Mouse (Mus musculus): ENCODE data around the gene Timm10. TPM values are rescaled to one million over a fixed set of nuclear protein-coding genes. Genes with fewer than 3 reads are reported as not detected.
"Not testable (repeated sequence)": the region's sequence is repeated elsewhere in the genome, so short reads cannot be mapped to it uniquely, and the experiment has no call there.

Timm10 gene
- polyA plus RNA-seq, 1 experiment from 2014 or later: 35.8 TPM

DNA sequence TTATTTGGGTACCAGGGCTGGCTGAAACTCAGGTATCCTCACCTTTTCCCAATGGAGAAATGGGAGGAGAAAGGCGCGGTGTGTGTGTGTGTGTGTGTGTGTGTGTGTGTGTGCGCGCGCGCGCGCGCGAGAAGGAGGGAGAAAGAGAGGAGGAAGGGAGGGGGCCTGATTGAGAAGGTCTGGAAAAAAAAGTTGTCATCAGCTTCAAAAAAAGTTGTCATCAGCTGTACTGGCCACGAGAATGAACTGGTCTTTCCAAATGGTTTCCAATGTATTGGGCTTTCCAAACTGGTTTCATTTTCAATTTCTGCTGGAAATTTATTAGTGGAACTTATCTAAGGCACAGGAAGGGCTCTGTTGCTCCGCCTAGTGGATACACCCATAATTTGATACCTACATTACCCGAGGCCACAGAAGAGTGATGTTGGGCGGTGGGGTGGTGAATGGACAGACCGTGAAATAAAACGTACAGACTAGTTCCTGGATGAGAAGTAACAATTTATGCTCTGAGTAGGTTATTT, 27.7 kb upstream of the Timm10 start:
- ATAC-seq (ENCODE audit: low FRiP score, low read depth): peak; percentile 58
- Histone ChIP-seq H3K27me3 (no peaks in the 10 kb centered on the region), H3K9ac (replicated peaks) (peak overlapping the region; percentile 61), H3K4me1 (no peaks in the 10 kb centered on the region), H3K27ac (replicated peaks) (peak overlapping the region; percentile 39; the same call in 1 of the 2 replicates), H3K4me3 (peak overlapping the region; percentile 61), H3K9me3 (peaks cover 10% of the 10 kb centered on the region), H3K4me2 (replicated peaks) (peak overlapping the region; percentile 98), H3K36me3 (no peaks in the 10 kb centered on the region)
- WGBS: 2% methylated on average over 16 of the region's 16 CpGs

DNA sequence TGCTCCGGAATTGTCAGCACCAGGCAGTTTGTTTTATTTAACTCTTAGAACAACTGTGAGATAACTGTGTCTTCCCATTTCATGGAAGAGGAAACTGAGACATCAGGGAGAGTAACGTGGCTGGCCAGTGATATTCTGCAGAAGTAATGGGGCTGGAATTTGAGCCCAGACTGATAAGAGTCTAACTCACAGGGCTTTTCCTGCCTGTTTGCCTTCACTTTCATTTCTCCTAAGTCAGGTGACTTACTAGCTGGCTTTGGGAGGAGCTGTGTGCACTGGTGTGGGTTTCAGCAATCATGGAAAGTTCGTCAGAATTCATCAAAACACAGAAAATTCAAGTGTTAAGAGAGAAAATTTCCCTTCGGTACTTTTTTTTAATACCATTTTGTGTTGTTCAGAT, 26.5 kb upstream of the Timm10 start:
- Histone ChIP-seq H3K4me2 (replicated peaks) (no peak overlapping the region), H3K27ac (replicated peaks) (no peak overlapping the region), H3K4me1 (no peaks in the 10 kb centered on the region), H3K36me3 (no peaks in the 10 kb centered on the region), H3K9me3 (no peaks in the 10 kb centered on the region), H3K27me3 (no peaks in the 10 kb centered on the region), H3K4me3 (no peak overlapping the region), H3K9ac (replicated peaks) (no peak overlapping the region)
- no peak for ATAC-seq (ENCODE audit: low FRiP score, low read depth)
- 84% methylated on average over 4 of the region's 4 CpGs for WGBS

DNA sequence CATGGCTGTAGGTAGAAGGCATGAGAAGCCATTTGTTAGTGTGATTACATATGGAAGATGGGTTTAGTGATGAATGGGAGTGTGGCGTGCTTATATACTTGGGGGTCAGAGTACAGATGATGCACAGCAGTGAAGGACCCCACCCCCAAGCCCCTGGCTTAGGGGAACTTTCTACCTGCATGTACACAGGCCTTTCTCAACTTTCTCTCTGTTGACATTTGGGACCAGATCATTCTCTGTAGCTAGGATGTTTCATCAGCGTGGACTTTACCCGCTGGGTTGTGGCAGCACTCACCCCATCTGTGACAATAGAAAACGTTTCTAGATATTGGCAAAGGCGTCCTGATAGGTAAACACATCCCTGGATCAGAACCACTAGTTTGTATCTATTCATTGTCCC, 25.6 kb upstream of the Timm10 start:
- H3K9ac ChIP-seq (replicated peaks); H3K4me1 ChIP-seq; H3K4me2 ChIP-seq (replicated peaks); H3K4me3 ChIP-seq; H3K27me3 ChIP-seq; H3K36me3 ChIP-seq; ATAC-seq (ENCODE audit: low FRiP score, low read depth); H3K27ac ChIP-seq (replicated peaks); H3K9me3 ChIP-seq: not testable (repeated sequence)
- 85% methylated on average over 5 of the region's 5 CpGs for WGBS

DNA sequence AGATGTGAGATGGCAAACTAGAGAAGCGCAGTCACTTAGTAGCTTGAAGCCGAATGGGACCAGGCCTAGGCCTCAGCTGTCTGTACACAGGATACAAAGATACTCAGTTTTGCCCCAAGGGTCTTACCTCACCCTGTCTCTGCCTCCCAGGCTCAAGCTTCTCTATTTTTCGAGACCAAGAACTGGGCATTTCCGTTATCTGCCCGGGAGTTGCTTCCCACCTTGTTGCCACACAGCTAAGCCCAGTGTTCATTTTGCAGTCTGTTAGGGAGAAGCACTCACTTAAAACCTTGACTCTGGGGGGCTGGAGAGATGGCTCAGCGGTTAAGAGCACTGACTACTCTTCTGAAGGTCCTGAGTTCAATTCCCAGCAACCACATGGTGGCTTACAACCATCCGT, 22.8 kb upstream of the Timm10 start:
- H3K9ac ChIP-seq (replicated peaks): no peak overlapping the region
- no peak overlapping the region for H3K4me2 ChIP-seq (replicated peaks)
- no peaks in the 10 kb centered on the region for H3K9me3 ChIP-seq
- ATAC-seq (ENCODE audit: low FRiP score, low read depth): no peak
- H3K36me3 ChIP-seq: no peaks in the 10 kb centered on the region
- H3K27ac ChIP-seq (replicated peaks): no peak overlapping the region
- H3K27me3 ChIP-seq: no peaks in the 10 kb centered on the region
- no peaks in the 10 kb centered on the region for H3K4me1 ChIP-seq
- no peak overlapping the region for H3K4me3 ChIP-seq
- WGBS: 92% methylated on average over 7 of the region's 7 CpGs

DNA sequence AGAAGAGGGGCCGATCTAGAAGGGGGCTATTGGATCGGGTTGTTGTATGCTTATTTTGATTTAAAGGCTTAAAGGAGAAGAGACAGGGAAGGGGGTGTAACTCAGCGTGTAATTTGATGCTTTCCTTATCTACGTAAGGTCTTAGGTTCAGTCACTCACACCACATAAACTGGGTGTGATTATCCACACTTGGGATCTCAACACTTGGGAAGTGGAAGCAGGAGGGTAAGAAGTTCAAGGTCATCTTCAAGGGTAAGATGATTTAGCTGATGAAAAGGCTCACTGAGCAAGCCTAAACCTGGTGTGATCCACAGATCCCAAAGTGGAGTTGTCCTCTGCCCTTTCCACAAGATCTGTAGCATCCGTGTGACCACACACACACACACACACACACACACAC, 20.3 kb upstream of the Timm10 start:
- Histone ChIP-seq H3K27me3 (no peaks in the 10 kb centered on the region), H3K4me3 (no peak overlapping the region), H3K9me3 (no peaks in the 10 kb centered on the region), H3K36me3 (no peaks in the 10 kb centered on the region), H3K9ac (replicated peaks) (no peak overlapping the region), H3K27ac (replicated peaks) (no peak overlapping the region), H3K4me2 (replicated peaks) (no peak overlapping the region), H3K4me1 (peaks cover 4% of the 10 kb centered on the region; the same call in 1 of the 2 replicates)
- WGBS: 66% methylated on average over 5 of the region's 5 CpGs
- ATAC-seq (ENCODE audit: low FRiP score, low read depth): no peak

DNA sequence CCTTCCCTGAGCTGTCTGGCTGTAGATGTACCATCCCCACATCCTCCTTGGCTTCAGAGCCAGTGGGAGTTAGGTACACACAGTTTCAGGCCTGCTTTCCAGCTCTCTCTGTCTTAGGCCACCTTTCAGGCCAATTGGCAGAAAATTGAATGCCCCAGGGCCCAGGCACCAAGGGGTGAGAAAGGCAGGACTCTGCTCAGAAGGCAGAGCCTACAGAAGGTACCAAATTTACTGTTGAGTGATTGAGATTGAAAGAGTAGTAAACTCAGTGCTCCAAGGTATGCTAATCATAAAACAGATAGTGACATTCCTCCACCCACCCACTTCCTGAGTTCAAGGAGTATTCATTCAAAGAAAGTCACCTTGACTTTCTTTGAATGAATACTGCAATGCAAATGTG, 17.5 kb upstream of the Timm10 start:
- H3K4me3 ChIP-seq: no peak overlapping the region
- no peak overlapping the region for H3K27ac ChIP-seq (replicated peaks)
- H3K27me3 ChIP-seq: no peaks in the 10 kb centered on the region
- H3K4me1 ChIP-seq: peaks cover 4% of the 10 kb centered on the region; the same call in 1 of the 2 replicates
- ATAC-seq (ENCODE audit: low FRiP score, low read depth): no peak
- no peaks in the 10 kb centered on the region for H3K36me3 ChIP-seq
- no peak overlapping the region for H3K4me2 ChIP-seq (replicated peaks)
- H3K9me3 ChIP-seq: no peaks in the 10 kb centered on the region
- H3K9ac ChIP-seq (replicated peaks): no peak overlapping the region

DNA sequence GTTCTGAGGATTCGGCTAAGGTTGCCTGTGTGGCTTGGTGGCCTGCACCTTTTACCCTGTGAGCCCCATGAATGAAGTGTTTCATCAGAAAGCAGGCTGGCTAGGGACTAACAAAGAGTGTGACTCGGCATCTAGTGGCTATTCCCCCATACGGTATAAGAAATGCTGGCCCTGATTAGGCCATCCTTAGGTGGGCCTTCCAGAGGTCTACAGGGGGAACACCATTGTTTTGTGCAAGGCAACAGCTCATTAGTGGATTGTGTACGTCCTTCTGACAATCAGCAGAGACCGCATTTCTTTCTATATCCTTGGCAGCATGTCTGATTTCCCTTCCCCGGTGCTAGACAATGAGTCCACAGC, 16.3 kb upstream of the Timm10 start:
- no peak overlapping the region for H3K4me2 ChIP-seq (replicated peaks)
- H3K27me3 ChIP-seq: no peaks in the 10 kb centered on the region
- no peak overlapping the region for H3K9ac ChIP-seq (replicated peaks)
- peaks cover 4% of the 10 kb centered on the region; the same call in 1 of the 2 replicates for H3K4me1 ChIP-seq
- H3K9me3 ChIP-seq: no peaks in the 10 kb centered on the region
- H3K27ac ChIP-seq (replicated peaks): no peak overlapping the region
- no peak overlapping the region for H3K4me3 ChIP-seq
- 79% methylated on average over 6 of the region's 6 CpGs for WGBS
- H3K36me3 ChIP-seq: no peaks in the 10 kb centered on the region
- ATAC-seq (ENCODE audit: low FRiP score, low read depth): no peak; the same call in 1 of the 2 replicates

DNA sequence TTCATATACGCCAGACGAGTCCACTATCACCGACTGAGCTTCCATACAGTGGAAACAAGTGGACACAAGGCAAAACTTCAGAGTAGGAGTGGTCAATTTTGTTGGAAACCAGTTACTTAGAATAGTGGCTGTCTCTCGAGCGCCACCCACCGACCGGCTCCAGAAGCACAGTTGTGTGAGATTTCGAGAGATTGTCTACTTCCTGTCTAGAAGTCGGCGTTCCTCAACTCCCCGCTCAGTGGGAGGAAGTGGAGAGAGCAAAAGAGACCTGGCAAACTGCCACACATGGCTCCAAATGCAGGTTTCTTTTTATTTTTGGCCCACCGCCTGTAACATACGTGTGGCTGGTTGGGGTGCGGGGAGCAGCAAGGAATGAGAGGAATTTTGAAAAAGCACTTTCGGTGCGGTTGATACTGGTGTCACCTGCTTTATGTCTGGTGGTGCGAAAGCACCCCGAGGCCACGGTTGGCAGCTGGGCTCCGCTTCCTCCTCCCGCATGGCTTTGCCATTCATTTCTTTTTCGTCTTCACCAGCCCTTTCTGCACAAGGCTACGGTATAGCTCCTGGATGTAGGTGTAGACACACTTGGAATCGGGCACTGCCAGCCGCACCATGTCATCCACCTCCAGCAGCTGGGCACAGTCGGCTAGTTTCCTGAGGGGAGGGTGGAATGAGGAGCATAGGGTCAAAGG, 15.8 kb upstream of the Timm10 start:
- no peaks in the 10 kb centered on the region for H3K9me3 ChIP-seq
- H3K4me1 ChIP-seq: peaks cover 4% of the 10 kb centered on the region; the same call in 1 of the 2 replicates
- peak; percentile 63 for ATAC-seq (ENCODE audit: low FRiP score, low read depth)
- H3K27me3 ChIP-seq: no peaks in the 10 kb centered on the region
- peak overlapping the region; percentile 6; the same call in 1 of the 2 replicates for H3K9ac ChIP-seq (replicated peaks)
- 0 out of 2 replicates have a peak overlapping the region, but pooled peaks have one; percentile 21 for H3K4me3 ChIP-seq
- H3K27ac ChIP-seq (replicated peaks): no peak overlapping the region
- no peaks in the 10 kb centered on the region for H3K36me3 ChIP-seq
- WGBS: 41% methylated on average over 26 of the region's 26 CpGs
- peak overlapping the region; percentile 42 for H3K4me2 ChIP-seq (replicated peaks)

DNA sequence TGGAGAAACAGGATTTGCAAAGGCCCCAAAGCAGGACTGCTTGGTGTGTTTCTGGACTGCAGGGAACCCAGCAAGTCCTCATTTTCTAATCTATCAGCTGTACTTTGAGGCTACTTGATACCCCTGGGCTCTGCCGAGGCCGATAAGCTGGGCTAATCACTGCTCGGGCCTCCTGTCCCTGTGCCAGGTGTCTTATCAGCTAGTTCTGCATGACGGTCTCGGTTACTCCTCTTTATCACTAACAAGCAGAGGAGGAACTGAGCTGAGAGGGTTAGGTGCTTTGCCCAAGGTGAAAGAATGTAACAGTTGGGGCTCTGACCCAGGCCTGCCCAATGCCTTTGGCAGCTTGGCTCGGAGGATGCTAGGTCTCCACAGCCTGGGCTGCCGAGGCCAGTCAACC, 14.9 kb upstream of the Timm10 start:
- Histone ChIP-seq H3K4me1 (peaks cover 4% of the 10 kb centered on the region; the same call in 1 of the 2 replicates), H3K27ac (replicated peaks) (no peak overlapping the region), H3K36me3 (no peaks in the 10 kb centered on the region), H3K27me3 (no peaks in the 10 kb centered on the region), H3K4me3 (no peak overlapping the region), H3K4me2 (replicated peaks) (no peak overlapping the region), H3K9me3 (no peaks in the 10 kb centered on the region), H3K9ac (replicated peaks) (no peak overlapping the region)
- WGBS: 88% methylated on average over 7 of the region's 7 CpGs
- no peak; the same call in 1 of the 2 replicates for ATAC-seq (ENCODE audit: low FRiP score, low read depth)

DNA sequence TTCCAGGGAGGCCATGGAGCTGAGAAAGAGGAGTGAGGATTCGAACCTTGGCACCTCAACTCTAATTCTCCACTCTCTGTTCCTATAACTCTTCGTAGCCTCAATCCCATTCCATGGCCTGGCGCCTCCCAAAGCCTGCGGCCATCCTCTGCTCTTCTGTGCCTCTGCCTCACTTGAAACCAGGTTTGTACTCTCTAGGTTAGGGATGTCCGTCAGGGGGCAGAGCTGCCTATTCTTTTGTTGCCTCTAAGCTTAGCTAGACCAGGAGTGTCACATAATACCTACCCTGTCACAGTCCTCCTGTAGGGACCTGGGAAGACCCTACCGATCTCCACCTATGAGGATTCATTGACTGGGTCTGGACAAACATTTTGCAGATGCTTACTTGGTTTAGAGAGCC, 14.1 kb upstream of the Timm10 start:
- H3K27me3 ChIP-seq: no peaks in the 10 kb centered on the region
- no peak overlapping the region for H3K9ac ChIP-seq (replicated peaks)
- no peak for ATAC-seq (ENCODE audit: low FRiP score, low read depth)
- H3K4me3 ChIP-seq: no peak overlapping the region
- H3K27ac ChIP-seq (replicated peaks): no peak overlapping the region
- no peaks in the 10 kb centered on the region for H3K9me3 ChIP-seq
- 77% methylated on average over 6 of the region's 6 CpGs for WGBS
- no peak overlapping the region for H3K4me2 ChIP-seq (replicated peaks)
- H3K36me3 ChIP-seq: no peaks in the 10 kb centered on the region
- peaks cover 4% of the 10 kb centered on the region; the same call in 1 of the 2 replicates for H3K4me1 ChIP-seq

DNA sequence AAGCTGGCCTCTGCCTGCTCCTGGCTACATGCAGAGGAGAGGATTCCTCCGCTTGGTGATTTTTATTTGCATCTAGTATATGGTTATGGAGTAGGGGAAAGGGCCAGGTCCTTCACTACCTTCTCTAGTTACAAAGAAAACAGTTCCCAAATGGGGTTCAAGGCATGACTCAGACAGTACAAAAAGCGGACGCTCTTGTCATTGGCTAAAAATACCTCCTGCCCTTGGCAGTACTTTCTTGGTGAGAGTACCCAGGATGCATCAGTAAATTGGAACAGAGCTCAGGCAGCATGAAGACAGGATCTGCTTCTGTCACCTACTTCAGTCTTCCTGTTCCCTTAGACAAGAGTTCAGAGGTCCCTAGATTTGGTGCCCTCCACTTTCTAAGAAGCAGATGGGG, 6.9 kb upstream of the Timm10 start:
- Histone ChIP-seq H3K27ac (replicated peaks) (no peak overlapping the region), H3K4me3 (no peak overlapping the region), H3K9me3 (no peaks in the 10 kb centered on the region), H3K27me3 (peaks cover 14% of the 10 kb centered on the region), H3K4me1 (no peaks in the 10 kb centered on the region), H3K4me2 (replicated peaks) (no peak overlapping the region), H3K36me3 (no peaks in the 10 kb centered on the region), H3K9ac (replicated peaks) (no peak overlapping the region)
- no peak for ATAC-seq (ENCODE audit: low FRiP score, low read depth)
- WGBS: 74% methylated on average over 3 of the region's 3 CpGs

DNA sequence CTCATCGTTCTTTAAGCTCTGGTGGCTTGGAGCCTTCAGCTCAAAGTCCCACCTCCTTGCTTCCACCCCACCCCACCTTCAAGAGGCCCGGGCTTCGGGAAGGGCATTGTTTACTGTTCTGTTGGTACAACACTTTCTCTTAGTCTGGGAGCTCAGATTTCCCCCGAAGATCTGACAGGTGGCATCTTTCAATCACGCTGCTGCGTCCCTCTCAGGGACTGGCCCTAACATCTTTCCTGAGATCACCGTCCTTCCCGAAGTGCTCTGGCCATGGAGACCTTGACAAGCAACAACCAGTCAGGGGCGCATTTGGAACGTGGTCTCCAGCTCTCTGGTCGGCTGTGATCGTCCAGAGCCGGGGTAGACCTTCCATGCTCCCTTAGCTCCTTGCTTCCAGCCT, 4.2 kb upstream of the Timm10 start, which contains the start of gene Smtnl1:
TSS of gene Smtnl1 (minus strand) at position 101 of the 400 bp plus-strand sequence.
- no peaks in the 10 kb centered on the region for H3K9me3 ChIP-seq
- H3K36me3 ChIP-seq: no peaks in the 10 kb centered on the region
- H3K9ac ChIP-seq (replicated peaks): no peak within 1 kb of the TSS
- WGBS: 69% methylated on average over 13 of the region's 13 CpGs
- H3K4me1 ChIP-seq: peaks cover 2% of the 10 kb centered on the region
- H3K27ac ChIP-seq (replicated peaks): no peak within 1 kb of the TSS
- H3K4me3 ChIP-seq: no peak within 1 kb of the TSS
- no peak within 1 kb of the TSS for H3K4me2 ChIP-seq (replicated peaks)
- ATAC-seq (ENCODE audit: low FRiP score, low read depth): no peak
- peaks cover 14% of the 10 kb centered on the region for H3K27me3 ChIP-seq

All from midbrain, embryonic 12.5 days (tissue).